Mouse (Mus musculus): Measurements from ENCODE around the gene Lhpp.

DNA sequence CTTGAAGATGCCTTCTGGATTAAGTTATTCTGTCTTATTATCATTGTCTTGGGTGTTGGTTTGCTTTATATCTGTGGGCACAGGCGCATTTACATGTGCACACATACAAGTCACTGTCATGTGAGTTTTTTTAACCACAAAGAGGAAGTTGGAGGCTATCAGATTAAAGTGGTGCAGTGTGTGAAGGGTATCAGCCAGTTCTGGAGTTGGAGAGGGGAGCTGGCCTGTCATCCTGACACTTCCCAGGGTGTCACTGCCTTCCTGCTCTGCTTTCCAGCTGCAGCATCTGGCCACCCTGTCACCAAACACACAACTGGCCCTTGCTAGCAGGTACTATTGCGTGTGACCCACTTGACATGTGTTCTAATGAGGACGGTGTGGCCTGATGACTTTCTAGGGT, 76.1 kb downstream of the Lhpp start:
- TF ChIP-seq CTCF (IDR thresholded peaks at IDR 0.05; ENCODE audit: low read depth), result no peak
- TF ChIP-seq EP300 (IDR thresholded peaks at IDR 0.05; ENCODE audit: low read depth), result no peak
